Mouse (Mus musculus) testis, adult 2 months (tissue): Measurements from ENCODE around the gene Etl4. TPM values are rescaled to one million over a fixed set of nuclear protein-coding genes. Genes with fewer than 3 reads are reported as not detected.
"Not testable (repeated sequence)": the region's sequence is repeated elsewhere in the genome, so short reads cannot be mapped to it uniquely, and the experiment has no call there.

Experiments
- H3K27ac ChIP-seq: fragments of 200-500 bp; 2 replicates; pipeline ENCODE4 v1.5.1; 2012; ENCODE audit warnings: low read depth, low read length; ENCODE audit not compliant: control insufficient read depth, insufficient read depth
- H3K27me3 ChIP-seq: fragments of 200-500 bp; 2 replicates; pipeline ENCODE4 v1.6.1; 2012; ENCODE audit warnings: mild to moderate bottlenecking, low read length, moderate library complexity; ENCODE audit not compliant: control insufficient read depth, insufficient read depth
- H3K36me3 ChIP-seq: fragments of 200-500 bp; 2 replicates; pipeline ENCODE4 v1.6.1; 2012; ENCODE audit warnings: mild to moderate bottlenecking, low read length; ENCODE audit not compliant: control insufficient read depth, insufficient read depth
- H3K4me1 ChIP-seq: fragments of 200-500 bp; 2 replicates; pipeline ENCODE4 v1.6.1; 2012; ENCODE audit warnings: low read length; ENCODE audit not compliant: control insufficient read depth, insufficient read depth
- H3K4me3 ChIP-seq: fragments of 200-500 bp; 2 replicates; pipeline ENCODE4 v1.5.1; 2012; ENCODE audit warnings: low read depth, mild to moderate bottlenecking, low read length, moderate library complexity, mixed read lengths; ENCODE audit not compliant: control insufficient read depth
- CTCF ChIP-seq: fragments of 200-500 bp; IDR thresholded peaks from 2 replicates; pipeline ENCODE4 v1.5.1; 2012; ENCODE audit warnings: low read depth, mild to moderate bottlenecking, inconsistent platforms, low read length, moderate library complexity; ENCODE audit not compliant: control insufficient read depth, insufficient read depth, insufficient replicate concordance
- POLR2A ChIP-seq: fragments of 200-500 bp; IDR thresholded peaks from 2 replicates; pipeline ENCODE4 v1.6.1; 2012; ENCODE audit warnings: low read depth, mild to moderate bottlenecking, inconsistent platforms, low read length, moderate library complexity; ENCODE audit not compliant: control insufficient read depth
- polyA plus RNA-seq: library from polyadenylated mRNA; depleted of rRNA; stranded (reverse); fragments of >200 nt; gene quantifications from 2 replicates; pipeline ENCODE4 v1.2.3, GENCODE M21; 2012

Gene Etl4
- polyA plus RNA-seq, 1 experiment = 16.3 TPM

GRCm38 (mm10) chr2:20352796-20353195 is 443.2 kb downstream of the Etl4 start:
- TF ChIP-seq CTCF (no peak), POLR2A (no peak)
- Histone ChIP-seq H3K4me3 (no peak overlapping the region), H3K36me3 (no peaks in the 10 kb centered on the region), H3K27ac (no peak overlapping the region), H3K4me1 (no peaks in the 10 kb centered on the region), H3K27me3 (no peaks in the 10 kb centered on the region)

GRCm38 (mm10) chr2:20377026-20377425 is 467.4 kb downstream of the Etl4 start:
- no peaks in the 10 kb centered on the region for H3K27me3 ChIP-seq
- no peak for TF ChIP-seq CTCF
- TF ChIP-seq POLR2A = no peak
- H3K27ac ChIP-seq = no peak overlapping the region

GRCm38 (mm10) chr2:20380874-20381273 is 471.3 kb downstream of the Etl4 start:
- not testable (repeated sequence) for H3K36me3 ChIP-seq, H3K4me3 ChIP-seq, H3K27me3 ChIP-seq, H3K4me1 ChIP-seq, H3K27ac ChIP-seq

More at GRCm38 (mm10) chr2:20377026-20377425, 467.4 kb downstream of the Etl4 start:
- H3K4me3 ChIP-seq = no peak overlapping the region
- H3K4me1 ChIP-seq = no peaks in the 10 kb centered on the region
- no peaks in the 10 kb centered on the region for H3K36me3 ChIP-seq

DNA sequence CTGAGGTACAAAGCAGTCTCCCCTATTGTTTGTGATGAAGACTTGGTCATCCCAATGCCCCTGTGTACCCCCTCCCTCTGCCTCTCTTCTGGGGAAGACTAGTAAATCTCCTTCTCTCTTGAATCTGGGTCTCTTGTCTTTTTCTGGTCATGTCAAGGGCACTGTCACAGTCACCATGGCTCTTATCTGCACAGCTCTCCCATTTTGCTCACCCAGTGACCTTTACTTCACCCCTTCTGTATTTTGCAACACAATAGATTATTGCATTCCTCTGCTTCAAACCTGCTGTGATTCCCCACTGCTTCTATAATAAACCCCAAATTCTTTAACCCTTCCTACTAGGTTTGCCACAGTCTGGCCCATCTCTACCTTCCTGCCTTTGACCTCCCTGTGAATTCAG is 484.5 kb downstream of the Etl4 start:
- no peak for TF ChIP-seq POLR2A
- TF ChIP-seq CTCF = no peak
- Histone ChIP-seq H3K4me3 (no peak overlapping the region), H3K27me3 (no peaks in the 10 kb centered on the region), H3K36me3 (no peaks in the 10 kb centered on the region), H3K4me1 (no peaks in the 10 kb centered on the region), H3K27ac (no peak overlapping the region)

- Histone ChIP-seq H3K4me3 (no peak overlapping the region), H3K27me3 (no peaks in the 10 kb centered on the region), H3K27ac (no peak overlapping the region), H3K4me1 (no peaks in the 10 kb centered on the region), H3K36me3 (no peaks in the 10 kb centered on the region)
- TF ChIP-seq CTCF (no peak), POLR2A (no peak)
These were observed 487.4 kb downstream of the Etl4 start for GRCm38 (mm10) chr2:20396978-20397377.

DNA sequence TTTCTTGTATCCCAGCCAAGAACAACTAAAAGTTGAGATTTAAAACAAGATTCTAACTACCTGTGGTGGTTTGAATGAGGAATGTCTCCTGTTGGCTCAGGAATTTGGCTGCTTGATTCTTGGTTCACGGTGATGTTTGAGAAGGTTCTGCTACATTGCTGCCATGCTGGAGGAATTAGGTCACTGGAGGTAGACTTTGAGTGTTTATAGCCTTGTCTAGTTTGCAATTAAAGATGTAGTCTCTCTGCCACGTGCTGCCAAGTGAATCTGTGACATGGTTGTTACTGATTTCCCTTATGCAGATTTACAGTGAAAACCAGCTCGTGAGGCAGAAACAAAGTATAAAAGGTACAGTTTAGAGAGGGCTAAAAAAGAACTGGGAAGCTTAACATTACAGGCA is 491.0 kb downstream of the Etl4 start:
- TF ChIP-seq CTCF (no peak), POLR2A (no peak)
- Histone ChIP-seq H3K4me1 (no peaks in the 10 kb centered on the region), H3K27me3 (no peaks in the 10 kb centered on the region), H3K4me3 (no peak overlapping the region), H3K27ac (no peak overlapping the region), H3K36me3 (no peaks in the 10 kb centered on the region)

GRCm38 (mm10) chr2:20404395-20404794 is 494.8 kb downstream of the Etl4 start:
- no peak overlapping the region for H3K27ac ChIP-seq
- no peaks in the 10 kb centered on the region for H3K27me3 ChIP-seq
- H3K4me3 ChIP-seq = no peak overlapping the region
- no peaks in the 10 kb centered on the region for H3K4me1 ChIP-seq
- no peak for TF ChIP-seq POLR2A
- no peak for TF ChIP-seq CTCF
- H3K36me3 ChIP-seq = no peaks in the 10 kb centered on the region

DNA sequence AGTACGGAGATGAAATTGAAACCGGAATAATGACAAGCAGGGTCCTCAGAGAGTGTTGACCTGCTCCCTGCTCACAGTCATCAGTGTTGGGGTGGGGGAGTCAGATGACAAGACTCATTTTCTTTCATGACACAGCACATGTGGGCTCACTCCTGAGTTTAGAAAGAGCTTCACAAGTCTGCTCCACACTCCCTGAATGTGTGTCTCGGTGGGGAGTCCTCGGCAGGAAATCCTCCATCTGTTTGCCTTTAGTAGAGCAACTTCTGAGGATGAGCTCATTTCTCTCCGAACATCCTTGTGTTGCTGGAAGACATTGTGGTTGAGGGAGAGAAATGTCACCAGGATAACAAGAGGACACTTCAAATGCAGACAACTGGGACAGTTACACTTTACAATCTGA is 497.5 kb downstream of the Etl4 start:
- Histone ChIP-seq H3K36me3 (no peaks in the 10 kb centered on the region), H3K27ac (no peak overlapping the region), H3K27me3 (no peaks in the 10 kb centered on the region), H3K4me3 (no peak overlapping the region), H3K4me1 (no peaks in the 10 kb centered on the region)
- no peak for TF ChIP-seq CTCF
- TF ChIP-seq POLR2A = no peak
